Mouse (Mus musculus) testis, adult 2 months (tissue): ENCODE data around the gene Nomo1.

ENCODE experiments used
- CTCF ChIP-seq: fragments of 200-500 bp; IDR thresholded peaks from 2 replicates; pipeline ENCODE4 v1.5.1; 2012; ENCODE audit warnings: low read depth, mild to moderate bottlenecking, inconsistent platforms, low read length, moderate library complexity; ENCODE audit not compliant: control insufficient read depth, insufficient read depth, insufficient replicate concordance
- POLR2A ChIP-seq: fragments of 200-500 bp; IDR thresholded peaks from 2 replicates; pipeline ENCODE4 v1.6.1; 2012; ENCODE audit warnings: low read depth, mild to moderate bottlenecking, inconsistent platforms, low read length, moderate library complexity; ENCODE audit not compliant: control insufficient read depth

- no peak for TF ChIP-seq POLR2A
- TF ChIP-seq CTCF, result no peak
Observed at GRCm38 (mm10) chr7:45988344-45988743, 45.2 kb upstream of the Nomo1 start.
